8 mouse cellular contexts compared by ENCODE assay signal in the genomic region with DNA sequence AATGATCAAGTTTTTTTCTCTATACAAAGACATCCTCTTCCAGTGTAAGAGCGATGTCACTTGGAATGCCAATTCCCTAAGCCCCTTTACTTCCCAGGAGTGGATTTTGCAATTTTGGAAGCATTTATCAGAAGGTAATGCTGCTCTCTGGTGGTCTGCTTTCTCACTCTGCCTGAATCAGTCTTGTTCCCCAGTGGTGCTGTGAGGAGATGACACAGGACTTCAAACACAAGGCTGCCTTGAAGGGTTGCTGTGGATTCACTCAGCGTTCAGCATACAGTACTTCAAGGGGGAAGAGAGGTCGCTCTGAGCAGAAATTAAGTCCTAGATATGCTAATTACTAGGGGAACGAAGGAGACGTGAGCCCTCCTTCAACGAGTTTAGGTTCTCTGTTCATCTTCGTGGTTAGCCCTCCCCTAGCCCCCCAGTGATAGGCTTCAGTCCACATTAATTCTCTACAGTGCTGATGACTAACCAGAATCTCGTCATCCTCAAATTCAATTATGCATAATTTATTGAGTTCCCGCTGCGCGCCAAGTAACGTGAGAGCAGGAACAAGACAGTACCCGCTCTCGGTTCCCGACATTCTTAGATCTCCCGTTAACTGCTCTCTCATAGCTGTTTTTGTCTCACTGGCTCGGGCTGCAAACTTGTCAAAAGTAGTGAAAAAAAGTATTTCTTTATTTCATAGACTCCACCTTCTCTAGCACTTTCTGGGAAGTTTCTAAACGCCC. TPM values are rescaled to one million over a fixed set of nuclear protein-coding genes. Genes with fewer than 3 reads are reported as not detected.
A peak's percentile ranks its signal among the peaks of the same experiment; 100 is the strongest.
DNase-seq lines count a peak whose midpoint lies in the region; ATAC-seq lines count a peak whose summit lies in the region.

No protein-coding gene starts in this region.

- WGBS in embryonic facial prominence, embryonic 14.5 days, result 3% methylated on average over 18 of the region's 18 CpGs
- WGBS in intestine, embryonic 16.5 days, result 6% methylated on average over 18 of the region's 18 CpGs
- WGBS in midbrain, embryonic 14.5 days, result 3% methylated on average over 18 of the region's 18 CpGs

- H3K27me3 ChIP-seq in embryonic facial prominence, embryonic 14.5 days (replicated peaks; ENCODE audit: control insufficient read depth, insufficient read depth, low read length), result no peaks in the 10 kb centered on the region
- no peaks in the 10 kb centered on the region for H3K27me3 ChIP-seq in intestine, embryonic 16.5 days (replicated peaks; ENCODE audit: control insufficient read depth, insufficient read depth, low read length)
- no peaks in the 10 kb centered on the region for H3K27me3 ChIP-seq in midbrain, embryonic 14.5 days (ENCODE audit: control insufficient read depth, insufficient read depth, low read length)

- 0 out of 2 replicates have a peak, but pooled peaks cover 3% of the 10 kb centered on the region for H3K4me1 ChIP-seq in embryonic facial prominence, embryonic 14.5 days (ENCODE audit: control insufficient read depth, insufficient read depth, low read length)
- peaks cover 4% of the 10 kb centered on the region; the same call in 1 of the 2 replicates for H3K4me1 ChIP-seq in intestine, embryonic 16.5 days (ENCODE audit: control insufficient read depth, insufficient read depth, low read length)
- no peaks in the 10 kb centered on the region for H3K4me1 ChIP-seq in midbrain, embryonic 14.5 days (ENCODE audit: control insufficient read depth, insufficient read depth, low read length)

- ATAC-seq in embryonic facial prominence, embryonic 14.5 days (ENCODE audit: low read depth), result peak; percentile 69
- ATAC-seq in intestine, embryonic 16.5 days, result peak; percentile 73
- peak; percentile 72 for ATAC-seq in midbrain, embryonic 14.5 days (ENCODE audit: low FRiP score, low TSS enrichment)

- H3K4me2 ChIP-seq in embryonic facial prominence, embryonic 14.5 days (ENCODE audit: low read depth, low read length), result peak overlapping the region; percentile 89
- H3K4me2 ChIP-seq in intestine, embryonic 16.5 days (ENCODE audit: low read depth, low read length), result peak overlapping the region; percentile 58
- H3K4me2 ChIP-seq in midbrain, embryonic 14.5 days (ENCODE audit: low read length), result peak overlapping the region; percentile 61

- H3K9ac ChIP-seq in embryonic facial prominence, embryonic 14.5 days (ENCODE audit: low read depth, low read length), result peak overlapping the region; percentile 15
- H3K9ac ChIP-seq in intestine, embryonic 16.5 days (ENCODE audit: low read depth, low read length), result no peak overlapping the region
- H3K9ac ChIP-seq in midbrain, embryonic 14.5 days (replicated peaks; ENCODE audit: low read length), result no peak overlapping the region; the same call in 1 of the 2 replicates

- H3K4me3 ChIP-seq in embryonic facial prominence, embryonic 14.5 days (ENCODE audit: low read depth, low read length), result peak overlapping the region; percentile 46
- peak overlapping the region; percentile 45 for H3K4me3 ChIP-seq in intestine, embryonic 16.5 days (ENCODE audit: low read length)
- peak overlapping the region; percentile 30 for H3K4me3 ChIP-seq in midbrain, embryonic 14.5 days (replicated peaks; ENCODE audit: low read depth, low read length)

- peak; percentile 16 to 74 for DNase-seq in adrenal gland, adult (ENCODE audit: inconsistent age in 2 of 2, low spot score in 1 of 2)
- DNase-seq in adrenal gland, postnatal 4 days (ENCODE audit: low spot score in 2 of 2), result no peak
- peak; percentile 11 for DNase-seq in ovary, postnatal 14 days (ENCODE audit: low spot score)
- DNase-seq in ovary, postnatal 36 days (ENCODE audit: low spot score), result no peak
- peak; percentile 71 for DNase-seq in embryonic facial prominence, embryonic 14.5 days (ENCODE audit: low spot score)
- peak; percentile 70 for DNase-seq in midbrain, embryonic 14.5 days
- DNase-seq in urinary bladder, postnatal 4 days (ENCODE audit: low spot score in 2 of 2), result no peak

- H3K27ac ChIP-seq in embryonic facial prominence, embryonic 14.5 days (replicated peaks; ENCODE audit: low read depth, low read length), result no peak overlapping the region
- no peak overlapping the region for H3K27ac ChIP-seq in intestine, embryonic 16.5 days (ENCODE audit: low read length)
- H3K27ac ChIP-seq in midbrain, embryonic 14.5 days (replicated peaks; ENCODE audit: low read depth, low read length), result no peak overlapping the region

- H3K9me3 ChIP-seq in embryonic facial prominence, embryonic 14.5 days (ENCODE audit: control insufficient read depth, low read length), result no peaks in the 10 kb centered on the region
- no peaks in the 10 kb centered on the region for H3K9me3 ChIP-seq in intestine, embryonic 16.5 days (ENCODE audit: control insufficient read depth, low read length)
- no peaks in the 10 kb centered on the region for H3K9me3 ChIP-seq in midbrain, embryonic 14.5 days (ENCODE audit: control insufficient read depth, low read length)

- no peaks in the 10 kb centered on the region for H3K36me3 ChIP-seq in embryonic facial prominence, embryonic 14.5 days (ENCODE audit: control insufficient read depth, insufficient read depth, low read length)
- H3K36me3 ChIP-seq in intestine, embryonic 16.5 days (ENCODE audit: control insufficient read depth, insufficient read depth, low read length), result no peaks in the 10 kb centered on the region
- H3K36me3 ChIP-seq in midbrain, embryonic 14.5 days (ENCODE audit: control insufficient read depth, insufficient read depth, low read length), result no peaks in the 10 kb centered on the region

RNA-seq across cellular contexts. Expression of gene Wdr63, which starts 0.6 kb away (rescaled TPM):
- under 1 TPM; 0.08 to 0.28 TPM for total RNA-seq in adrenal gland, postnatal 4 days (2021)
- polyA plus RNA-seq in embryonic facial prominence, embryonic 14.5 days (2014; fragmentation: Nextera tagmentation; extraction: Ambion mirVana), result 0.97 and 2.3 TPM in 2 replicates
- polyA plus RNA-seq in intestine, embryonic 16.5 days (2015; fragmentation: Nextera tagmentation; extraction: Ambion mirVana), result 0.49 TPM in 1 of 2 replicates, not detected in the other
- polyA plus RNA-seq in midbrain, embryonic 14.5 days (2014; fragmentation: Nextera tagmentation; extraction: Ambion mirVana), result 0.51 and 0.83 TPM in 2 replicates

RNA-seq across cellular contexts. Expression of gene Mcoln3, which starts 10.0 kb away (rescaled TPM):
- total RNA-seq in adrenal gland, postnatal 4 days (2021), result 1 to 10 TPM in 1 of 2 experiments, not detected in 1; 2.7 TPM
- 7.1 and 7.9 TPM in 2 replicates for polyA plus RNA-seq in embryonic facial prominence, embryonic 14.5 days (2014; fragmentation: Nextera tagmentation; extraction: Ambion mirVana)
- polyA plus RNA-seq in intestine, embryonic 16.5 days (2015; fragmentation: Nextera tagmentation; extraction: Ambion mirVana), result 74.3 and 102 TPM in 2 replicates
- 0.20 and 0.61 TPM in 2 replicates for polyA plus RNA-seq in midbrain, embryonic 14.5 days (2014; fragmentation: Nextera tagmentation; extraction: Ambion mirVana)

RNA-seq across cellular contexts. Expression of gene Mcoln2, which starts 42.4 kb away (rescaled TPM):
- 1 to 10 TPM in 1 of 2 experiments, under 1 TPM in 1; 0.39 to 1.6 TPM for total RNA-seq in adrenal gland, postnatal 4 days (2021)
- polyA plus RNA-seq in embryonic facial prominence, embryonic 14.5 days (2014; fragmentation: Nextera tagmentation; extraction: Ambion mirVana), result 0.97 and 1.6 TPM in 2 replicates
- 8.1 and 8.8 TPM in 2 replicates for polyA plus RNA-seq in intestine, embryonic 16.5 days (2015; fragmentation: Nextera tagmentation; extraction: Ambion mirVana)
- 0.30 TPM in 1 of 2 replicates, not detected in the other for polyA plus RNA-seq in midbrain, embryonic 14.5 days (2014; fragmentation: Nextera tagmentation; extraction: Ambion mirVana)

Comparison
In these comparisons a context has a peak if more than half of its experiments do, and no peak if none do; other contexts are left out.
1. DNase-seq: peak in adrenal gland, adult (2 of 2), ovary, postnatal 14 days (single experiment), embryonic facial prominence, embryonic 14.5 days (single experiment) and midbrain, embryonic 14.5 days (single experiment); none in adrenal gland, postnatal 4 days (0 of 2), ovary, postnatal 36 days (single experiment) and urinary bladder, postnatal 4 days (0 of 2).
2. Peak in every context shown above with its lines, with median percentiles within 50 percentile points of each other: ATAC-seq, H3K4me2 ChIP-seq and H3K4me3 ChIP-seq.